Mouse (Mus musculus): ENCODE results near the gene Rnf168. TPM values are rescaled to one million over a fixed set of nuclear protein-coding genes. Genes with fewer than 3 reads are reported as not detected.

Rnf168 gene
- polyA plus RNA-seq, 1 experiment from 2014 or later: 25.7 TPM

GRCm38 (mm10) chr16:32303046-32303445 is 25.8 kb downstream of the Rnf168 start:
- H3K9me3 ChIP-seq (ENCODE audit: control insufficient read depth, low read length): no peaks in the 10 kb centered on the region
- H3K27ac ChIP-seq (replicated peaks; ENCODE audit: low read depth, low read length): no peak overlapping the region
- DNase-seq (no peak), ATAC-seq (ENCODE audit: low FRiP score, low TSS enrichment) (no peak)
- no peak overlapping the region for H3K4me2 ChIP-seq (ENCODE audit: low read length)
- no peaks in the 10 kb centered on the region for H3K4me1 ChIP-seq (ENCODE audit: control insufficient read depth, insufficient read depth, low read length)
- no peak overlapping the region for H3K4me3 ChIP-seq (replicated peaks; ENCODE audit: low read depth, low read length)
- no peaks in the 10 kb centered on the region for H3K27me3 ChIP-seq (ENCODE audit: control insufficient read depth, insufficient read depth, low read length)
- peaks cover 28% of the 10 kb centered on the region for H3K36me3 ChIP-seq (ENCODE audit: control insufficient read depth, insufficient read depth, low read length)
- 43% methylated on average over 1 of the region's 1 CpGs for WGBS
- no peak overlapping the region for H3K9ac ChIP-seq (replicated peaks; ENCODE audit: low read length)

GRCm38 (mm10) chr16:32303886-32304285 is 26.6 kb downstream of the Rnf168 start:
- Histone ChIP-seq H3K27me3 (ENCODE audit: control insufficient read depth, insufficient read depth, low read length) (no peaks in the 10 kb centered on the region), H3K4me2 (ENCODE audit: low read length) (no peak overlapping the region), H3K4me3 (replicated peaks; ENCODE audit: low read depth, low read length) (no peak overlapping the region), H3K4me1 (ENCODE audit: control insufficient read depth, insufficient read depth, low read length) (no peaks in the 10 kb centered on the region), H3K9ac (replicated peaks; ENCODE audit: low read length) (no peak overlapping the region), H3K27ac (replicated peaks; ENCODE audit: low read depth, low read length) (no peak overlapping the region), H3K9me3 (ENCODE audit: control insufficient read depth, low read length) (no peaks in the 10 kb centered on the region), H3K36me3 (ENCODE audit: control insufficient read depth, insufficient read depth, low read length) (peaks cover 20% of the 10 kb centered on the region)
- DNase-seq (no peak), ATAC-seq (ENCODE audit: low FRiP score, low TSS enrichment) (no peak)
- WGBS: 94% methylated on average over 7 of the region's 7 CpGs

GRCm38 (mm10) chr16:32311970-32312369 is 34.7 kb downstream of the Rnf168 start:
- Histone ChIP-seq H3K4me1 (ENCODE audit: control insufficient read depth, insufficient read depth, low read length) (no peaks in the 10 kb centered on the region), H3K9me3 (ENCODE audit: control insufficient read depth, low read length) (no peaks in the 10 kb centered on the region), H3K4me2 (ENCODE audit: low read length) (no peak overlapping the region), H3K27ac (replicated peaks; ENCODE audit: low read depth, low read length) (no peak overlapping the region), H3K4me3 (replicated peaks; ENCODE audit: low read depth, low read length) (no peak overlapping the region), H3K27me3 (ENCODE audit: control insufficient read depth, insufficient read depth, low read length) (no peaks in the 10 kb centered on the region), H3K36me3 (ENCODE audit: control insufficient read depth, insufficient read depth, low read length) (no peaks in the 10 kb centered on the region), H3K9ac (replicated peaks; ENCODE audit: low read length) (no peak overlapping the region)
- no peak for DNase-seq
- ATAC-seq (ENCODE audit: low FRiP score, low TSS enrichment): no peak
- WGBS: 77% methylated on average over 4 of the region's 4 CpGs

GRCm38 (mm10) chr16:32312386-32312785 is 35.1 kb downstream of the Rnf168 start:
- Histone ChIP-seq H3K4me3 (replicated peaks; ENCODE audit: low read depth, low read length) (no peak overlapping the region), H3K27me3 (ENCODE audit: control insufficient read depth, insufficient read depth, low read length) (no peaks in the 10 kb centered on the region), H3K4me1 (ENCODE audit: control insufficient read depth, insufficient read depth, low read length) (no peaks in the 10 kb centered on the region), H3K27ac (replicated peaks; ENCODE audit: low read depth, low read length) (no peak overlapping the region), H3K9ac (replicated peaks; ENCODE audit: low read length) (no peak overlapping the region), H3K36me3 (ENCODE audit: control insufficient read depth, insufficient read depth, low read length) (no peaks in the 10 kb centered on the region), H3K4me2 (ENCODE audit: low read length) (no peak overlapping the region), H3K9me3 (ENCODE audit: control insufficient read depth, low read length) (no peaks in the 10 kb centered on the region)
- ATAC-seq (ENCODE audit: low FRiP score, low TSS enrichment) (no peak), DNase-seq (no peak)
- 60% methylated on average over 5 of the region's 5 CpGs for WGBS

- no peak for ATAC-seq (ENCODE audit: low FRiP score, low TSS enrichment)
- no peak overlapping the region for H3K4me3 ChIP-seq (replicated peaks; ENCODE audit: low read depth, low read length)
Observed at GRCm38 (mm10) chr16:32312859-32313258, 35.6 kb downstream of the Rnf168 start.

GRCm38 (mm10) chr16:32316601-32317000 is 39.3 kb downstream of the Rnf168 start:
- Histone ChIP-seq H3K4me2 (ENCODE audit: low read length) (no peak overlapping the region), H3K9ac (replicated peaks; ENCODE audit: low read length) (no peak overlapping the region), H3K27me3 (ENCODE audit: control insufficient read depth, insufficient read depth, low read length) (no peaks in the 10 kb centered on the region), H3K4me3 (replicated peaks; ENCODE audit: low read depth, low read length) (no peak overlapping the region), H3K36me3 (ENCODE audit: control insufficient read depth, insufficient read depth, low read length) (no peaks in the 10 kb centered on the region), H3K4me1 (ENCODE audit: control insufficient read depth, insufficient read depth, low read length) (no peaks in the 10 kb centered on the region), H3K27ac (replicated peaks; ENCODE audit: low read depth, low read length) (no peak overlapping the region), H3K9me3 (ENCODE audit: control insufficient read depth, low read length) (no peaks in the 10 kb centered on the region)
- DNase-seq (no peak), ATAC-seq (ENCODE audit: low FRiP score, low TSS enrichment) (no peak)
- WGBS: 91% methylated on average over 2 of the region's 2 CpGs

More at GRCm38 (mm10) chr16:32312859-32313258, 35.6 kb downstream of the Rnf168 start:
- 77% methylated on average over 4 of the region's 4 CpGs for WGBS
- H3K9me3 ChIP-seq (ENCODE audit: control insufficient read depth, low read length): no peaks in the 10 kb centered on the region
- H3K27me3 ChIP-seq (ENCODE audit: control insufficient read depth, insufficient read depth, low read length): no peaks in the 10 kb centered on the region
- H3K4me2 ChIP-seq (ENCODE audit: low read length): no peak overlapping the region
- H3K36me3 ChIP-seq (ENCODE audit: control insufficient read depth, insufficient read depth, low read length): no peaks in the 10 kb centered on the region
- H3K27ac ChIP-seq (replicated peaks; ENCODE audit: low read depth, low read length): no peak overlapping the region
- no peak for DNase-seq
- no peaks in the 10 kb centered on the region for H3K4me1 ChIP-seq (ENCODE audit: control insufficient read depth, insufficient read depth, low read length)
- no peak overlapping the region for H3K9ac ChIP-seq (replicated peaks; ENCODE audit: low read length)

GRCm38 (mm10) chr16:32323953-32324352 is 46.7 kb downstream of the Rnf168 start:
- Histone ChIP-seq H3K9me3 (ENCODE audit: control insufficient read depth, low read length) (no peaks in the 10 kb centered on the region), H3K4me2 (ENCODE audit: low read length) (no peak overlapping the region), H3K36me3 (ENCODE audit: control insufficient read depth, insufficient read depth, low read length) (no peaks in the 10 kb centered on the region), H3K4me3 (replicated peaks; ENCODE audit: low read depth, low read length) (no peak overlapping the region), H3K9ac (replicated peaks; ENCODE audit: low read length) (no peak overlapping the region), H3K4me1 (ENCODE audit: control insufficient read depth, insufficient read depth, low read length) (no peaks in the 10 kb centered on the region), H3K27me3 (ENCODE audit: control insufficient read depth, insufficient read depth, low read length) (no peaks in the 10 kb centered on the region), H3K27ac (replicated peaks; ENCODE audit: low read depth, low read length) (no peak overlapping the region)
- WGBS: 36% methylated on average over 7 of the region's 7 CpGs
- ATAC-seq (ENCODE audit: low FRiP score, low TSS enrichment): no peak
- no peak for DNase-seq

- Histone ChIP-seq H3K9ac (replicated peaks; ENCODE audit: low read length) (0 out of 2 replicates have a peak overlapping the region, but pooled peaks have one; percentile 26), H3K27me3 (ENCODE audit: control insufficient read depth, insufficient read depth, low read length) (no peaks in the 10 kb centered on the region), H3K4me2 (ENCODE audit: low read length) (peak overlapping the region; percentile 68), H3K4me1 (ENCODE audit: control insufficient read depth, insufficient read depth, low read length) (peaks cover 9% of the 10 kb centered on the region), H3K4me3 (replicated peaks; ENCODE audit: low read depth, low read length) (peak overlapping the region; percentile 99), H3K27ac (replicated peaks; ENCODE audit: low read depth, low read length) (no peak overlapping the region; the same call in 1 of the 2 replicates), H3K36me3 (ENCODE audit: control insufficient read depth, insufficient read depth, low read length) (no peaks in the 10 kb centered on the region), H3K9me3 (ENCODE audit: control insufficient read depth, low read length) (no peaks in the 10 kb centered on the region)
- DNase-seq (no peak), ATAC-seq (ENCODE audit: low FRiP score, low TSS enrichment) (no peak)
- WGBS: 55% methylated on average over 9 of the region's 9 CpGs
Observed at GRCm38 (mm10) chr16:32330876-32331670, 53.8 kb downstream of the Rnf168 start.

GRCm38 (mm10) chr16:32332040-32332555 is 54.8 kb downstream of the Rnf168 start, which contains the start of gene Ubxn7:
TSS of gene Ubxn7 (plus strand) at chr16:32332257.
- WGBS: under 1% methylated on average over 45 of the region's 52 CpGs
- ATAC-seq (ENCODE audit: low FRiP score, low TSS enrichment): peak; percentile 97
- DNase-seq: peak; percentile 99
- no peaks in the 10 kb centered on the region for H3K9me3 ChIP-seq (ENCODE audit: control insufficient read depth, low read length)
- H3K27ac ChIP-seq (replicated peaks; ENCODE audit: low read depth, low read length): peak within 1 kb of the TSS; percentile 94
- H3K36me3 ChIP-seq (ENCODE audit: control insufficient read depth, insufficient read depth, low read length): no peaks in the 10 kb centered on the region
- peaks cover 9% of the 10 kb centered on the region for H3K4me1 ChIP-seq (ENCODE audit: control insufficient read depth, insufficient read depth, low read length)
- peak within 1 kb of the TSS; percentile 68 for H3K4me2 ChIP-seq (ENCODE audit: low read length)
- H3K27me3 ChIP-seq (ENCODE audit: control insufficient read depth, insufficient read depth, low read length): no peaks in the 10 kb centered on the region
- peak within 1 kb of the TSS; percentile 99 for H3K4me3 ChIP-seq (replicated peaks; ENCODE audit: low read depth, low read length)
- H3K9ac ChIP-seq (replicated peaks; ENCODE audit: low read length): peak within 1 kb of the TSS; percentile 95
